Mouse (Mus musculus): ENCODE results near the gene Agxt. TPM values are rescaled to one million over a fixed set of nuclear protein-coding genes. Genes with fewer than 3 reads are reported as not detected.
A peak's percentile ranks its signal among the peaks of the same experiment; 100 is the strongest.

Agxt gene
- 0.27 TPM in 1 of 2 replicates, not detected in the other for polyA plus RNA-seq (2015; fragmentation: Nextera tagmentation; extraction: Ambion mirVana)

DNA sequence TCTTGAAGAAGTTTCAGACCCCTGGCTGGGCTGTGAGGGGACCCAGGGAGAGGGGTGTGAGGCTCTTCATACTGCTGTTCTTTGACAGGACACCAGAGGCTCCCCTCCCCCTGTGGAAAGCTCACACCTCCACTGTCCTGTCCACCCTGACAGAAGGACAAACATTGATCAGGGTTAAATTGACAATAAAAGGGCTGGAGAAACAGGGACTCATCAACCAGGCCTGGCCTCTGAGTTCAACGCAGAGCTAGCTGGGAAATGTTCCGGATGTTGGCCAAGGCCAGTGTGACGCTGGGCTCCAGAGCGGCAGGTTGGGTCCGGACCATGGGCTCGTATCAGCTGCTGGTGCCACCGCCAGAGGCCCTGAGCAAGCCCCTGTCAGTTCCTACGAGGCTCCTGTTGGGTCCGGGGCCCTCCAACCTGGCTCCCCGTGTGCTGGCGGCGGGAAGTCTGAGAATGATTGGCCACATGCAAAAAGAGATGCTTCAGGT, at the start of gene Agxt:
TSS of gene Agxt (plus strand) at position 205 of the 491 bp plus-strand sequence.
- H3K36me3 ChIP-seq: no peaks in the 10 kb centered on the region
- H3K27ac ChIP-seq (replicated peaks): no peak within 1 kb of the TSS
- peaks cover 48% of the 10 kb centered on the region for H3K27me3 ChIP-seq (replicated peaks)
- H3K4me1 ChIP-seq: peaks cover 7% of the 10 kb centered on the region
- H3K9me3 ChIP-seq: no peaks in the 10 kb centered on the region
- WGBS: 83% methylated on average over 12 of the region's 12 CpGs
- no peak within 1 kb of the TSS for H3K9ac ChIP-seq
- H3K4me2 ChIP-seq: no peak within 1 kb of the TSS
- H3K4me3 ChIP-seq: no peak within 1 kb of the TSS
- no peak for ATAC-seq (ENCODE audit: extremely low read depth, insufficient number of reproducible peaks, low FRiP score, low TSS enrichment)

DNA sequence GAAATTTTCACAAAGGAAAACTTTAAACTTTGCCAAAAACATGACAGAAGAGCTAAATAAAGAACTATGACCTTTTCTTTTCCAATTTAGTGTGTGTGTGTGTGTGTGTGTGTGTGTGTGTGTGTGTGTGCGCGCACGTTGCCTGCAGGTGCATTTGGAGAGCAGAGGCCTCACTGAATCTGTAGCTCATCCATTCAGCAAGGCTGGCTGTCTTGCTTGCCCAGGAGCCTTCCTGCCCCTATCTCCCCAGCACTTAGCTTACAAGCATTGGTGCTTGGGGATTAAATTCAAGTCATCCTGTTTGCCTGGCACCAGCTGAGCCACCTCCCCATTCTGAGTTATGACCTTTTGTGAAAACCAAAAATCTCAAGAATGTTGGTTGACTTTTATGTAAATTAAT, 42.5 kb upstream of the Agxt start:
- H3K9me3 ChIP-seq: no peaks in the 10 kb centered on the region
- no peak for ATAC-seq (ENCODE audit: extremely low read depth, insufficient number of reproducible peaks, low FRiP score, low TSS enrichment)
- no peak overlapping the region for H3K4me3 ChIP-seq
- H3K36me3 ChIP-seq: no peaks in the 10 kb centered on the region
- H3K4me1 ChIP-seq: no peaks in the 10 kb centered on the region
- H3K4me2 ChIP-seq: no peak overlapping the region
- H3K9ac ChIP-seq: no peak overlapping the region
- peaks cover 23% of the 10 kb centered on the region for H3K27me3 ChIP-seq (replicated peaks)
- 97% methylated on average over 3 of the region's 3 CpGs for WGBS
- no peak overlapping the region for H3K27ac ChIP-seq (replicated peaks)

DNA sequence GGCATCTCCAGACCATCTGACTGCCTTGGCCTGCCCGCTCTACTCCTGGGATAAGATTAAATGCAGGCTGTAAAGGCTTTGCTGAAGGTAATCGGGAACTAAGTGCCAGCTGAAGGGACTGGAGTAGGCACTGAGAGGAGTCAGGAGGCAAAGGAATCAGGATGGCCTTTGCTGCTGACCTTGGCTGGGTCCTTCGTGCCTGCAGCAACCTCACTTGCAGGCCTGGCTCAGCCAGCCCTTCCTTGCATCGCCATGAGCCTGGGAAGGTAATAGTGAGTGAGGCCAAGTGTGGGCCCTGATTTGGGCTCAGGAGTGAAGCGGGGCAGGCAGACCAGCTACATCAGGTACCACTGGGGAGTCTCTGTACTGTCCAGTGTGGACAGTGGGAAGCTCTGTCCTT, 36.1 kb upstream of the Agxt start:
- H3K36me3 ChIP-seq: no peaks in the 10 kb centered on the region
- 0 out of 2 replicates have a peak, but pooled peaks cover 3% of the 10 kb centered on the region for H3K9me3 ChIP-seq
- no peak overlapping the region for H3K9ac ChIP-seq
- H3K4me2 ChIP-seq: no peak overlapping the region
- no peak overlapping the region for H3K4me3 ChIP-seq
- no peak for ATAC-seq (ENCODE audit: extremely low read depth, insufficient number of reproducible peaks, low FRiP score, low TSS enrichment)
- H3K27me3 ChIP-seq (replicated peaks): peaks cover 86% of the 10 kb centered on the region
- no peak overlapping the region for H3K27ac ChIP-seq (replicated peaks)
- 75% methylated on average over 5 of the region's 5 CpGs for WGBS
- peaks cover 26% of the 10 kb centered on the region for H3K4me1 ChIP-seq

DNA sequence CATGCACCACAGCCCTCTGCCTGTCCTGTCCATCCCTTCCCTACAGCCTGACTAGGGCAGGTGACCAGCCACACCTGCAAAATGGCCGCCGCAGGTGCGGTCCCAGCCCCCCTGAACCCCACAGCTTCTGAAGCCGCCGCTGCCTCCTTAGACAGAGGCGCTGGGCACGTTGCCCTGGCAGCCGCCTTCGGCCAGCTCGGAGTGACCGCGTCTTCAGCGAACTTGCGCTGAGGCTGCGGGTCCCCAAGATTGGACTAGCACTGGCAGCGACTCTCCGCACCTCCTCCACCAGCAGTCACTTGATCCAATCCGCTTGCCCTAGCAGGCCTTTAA, 34.8 kb upstream of the Agxt start:
- ATAC-seq (ENCODE audit: extremely low read depth, insufficient number of reproducible peaks, low FRiP score, low TSS enrichment): no peak
- Histone ChIP-seq H3K9ac (peak overlapping the region; percentile 78), H3K27me3 (replicated peaks) (peaks cover 92% of the 10 kb centered on the region), H3K9me3 (0 out of 2 replicates have a peak, but pooled peaks cover 3% of the 10 kb centered on the region), H3K4me3 (peak overlapping the region; percentile 60), H3K4me1 (peaks cover 26% of the 10 kb centered on the region), H3K27ac (replicated peaks) (no peak overlapping the region), H3K36me3 (no peaks in the 10 kb centered on the region), H3K4me2 (peak overlapping the region; percentile 90)
- WGBS: 4% methylated on average over 18 of the region's 18 CpGs

DNA sequence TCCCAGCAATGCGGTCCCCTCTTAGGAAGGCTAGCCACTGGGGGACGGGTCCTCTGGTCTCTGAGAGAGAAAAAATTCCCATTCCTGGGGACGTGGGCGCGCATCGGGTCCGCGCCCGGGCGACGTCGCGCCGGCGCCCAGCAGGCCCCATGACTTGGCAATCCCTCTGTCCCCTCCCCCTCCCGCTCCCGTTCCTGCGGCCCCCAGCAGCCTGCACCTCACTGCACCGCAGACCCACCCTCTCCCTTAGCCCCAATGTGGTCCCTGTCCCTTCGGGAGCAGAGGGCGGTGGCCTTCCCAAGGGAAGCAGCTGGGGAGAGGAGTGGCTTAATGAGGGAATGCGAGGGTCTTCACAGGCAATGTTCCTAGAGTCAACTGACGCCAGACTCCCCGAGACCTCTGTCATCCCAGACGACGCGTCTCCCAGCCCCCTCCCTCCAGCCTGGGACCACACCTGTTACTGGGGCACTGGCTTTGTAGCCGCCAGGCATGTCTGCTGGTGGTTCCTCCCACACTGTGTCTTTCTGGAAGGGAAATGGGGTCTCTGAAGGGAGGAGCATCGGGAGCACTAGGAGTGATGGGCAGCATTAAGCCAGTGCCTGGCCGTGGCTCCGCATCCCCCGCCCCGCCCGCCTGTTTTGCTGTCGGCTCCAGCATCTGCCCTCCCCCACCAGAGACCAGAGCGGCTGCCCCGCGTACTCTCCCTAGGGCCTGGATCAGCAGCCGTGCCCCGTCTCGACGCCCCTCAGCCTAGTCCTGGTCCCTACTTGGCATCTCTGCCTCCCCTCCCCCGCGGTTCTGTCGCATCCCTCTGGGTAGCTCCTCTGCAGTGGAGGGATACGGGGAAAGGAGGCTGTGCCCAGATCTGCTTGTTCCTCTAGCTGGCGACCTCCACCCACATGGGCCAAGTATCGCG, 34.2 kb upstream of the Agxt start:
- H3K27ac ChIP-seq (replicated peaks): no peak overlapping the region
- H3K4me1 ChIP-seq: peaks cover 26% of the 10 kb centered on the region
- H3K9me3 ChIP-seq: 0 out of 2 replicates have a peak, but pooled peaks cover 3% of the 10 kb centered on the region
- H3K36me3 ChIP-seq: no peaks in the 10 kb centered on the region
- H3K9ac ChIP-seq: peak overlapping the region; percentile 78
- peaks cover 86% of the 10 kb centered on the region for H3K27me3 ChIP-seq (replicated peaks)
- WGBS: 1% methylated on average over 48 of the region's 49 CpGs
- 0 out of 2 replicates have a peak, but pooled peaks have one; percentile 52 for ATAC-seq (ENCODE audit: extremely low read depth, insufficient number of reproducible peaks, low FRiP score, low TSS enrichment)
- H3K4me3 ChIP-seq: peak overlapping the region; percentile 60
- H3K4me2 ChIP-seq: peak overlapping the region; percentile 90

DNA sequence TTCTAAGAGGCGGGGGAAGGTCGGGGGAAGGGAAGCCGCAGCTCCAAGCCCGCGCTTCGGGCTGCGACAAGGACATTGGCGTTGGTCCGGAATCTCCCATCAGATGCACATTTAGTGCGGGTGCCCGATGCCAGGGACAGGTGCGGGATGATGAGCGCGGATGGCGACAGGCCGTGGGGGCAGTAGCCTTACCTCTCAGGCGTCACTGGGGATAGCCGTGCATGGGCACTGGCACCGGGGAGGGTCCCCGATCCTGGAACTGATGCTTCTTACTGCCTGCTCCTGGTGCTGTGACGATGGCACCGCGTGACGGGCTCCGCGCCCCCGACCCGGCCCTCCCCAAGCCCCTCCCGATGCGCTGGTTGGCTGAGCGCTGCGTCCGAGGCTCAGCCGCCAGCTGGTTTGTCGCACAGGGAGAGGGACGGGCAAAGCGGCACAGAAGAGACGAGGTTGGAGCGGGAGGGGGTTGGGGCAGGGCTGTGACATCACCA, 33.4 kb upstream of the Agxt start, which contains the start of gene Kif1a:
TSS of gene Kif1a (minus strand) at position 381 of the 491 bp plus-strand sequence.
- WGBS: 1% methylated on average over 39 of the region's 39 CpGs
- no peak within 1 kb of the TSS for H3K27ac ChIP-seq (replicated peaks)

DNA sequence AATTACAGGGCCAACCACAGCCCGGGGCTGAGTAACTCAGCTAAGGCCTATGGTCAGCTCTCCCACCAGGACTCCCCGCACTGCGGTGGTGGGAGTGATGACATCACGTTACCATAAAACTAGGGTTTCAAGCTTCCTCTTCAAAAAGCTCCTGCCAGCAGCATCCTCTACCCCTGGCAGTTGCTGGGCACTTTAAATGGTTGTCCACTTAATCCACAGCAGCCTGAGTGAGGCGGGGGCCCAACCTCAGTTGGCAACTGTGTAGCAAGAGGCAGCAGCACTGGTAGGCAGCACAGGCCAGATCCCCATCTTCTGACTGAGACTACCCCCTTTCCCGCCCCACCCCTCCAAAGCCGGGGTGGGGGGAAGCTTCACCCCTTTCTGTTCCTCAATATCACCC, 32.3 kb upstream of the Agxt start:
- ATAC-seq (ENCODE audit: extremely low read depth, insufficient number of reproducible peaks, low FRiP score, low TSS enrichment): no peak
- Histone ChIP-seq H3K4me3 (no peak overlapping the region), H3K36me3 (no peaks in the 10 kb centered on the region), H3K27ac (replicated peaks) (no peak overlapping the region), H3K9ac (no peak overlapping the region), H3K9me3 (0 out of 2 replicates have a peak, but pooled peaks cover 3% of the 10 kb centered on the region), H3K27me3 (replicated peaks) (peaks cover 68% of the 10 kb centered on the region), H3K4me1 (peaks cover 26% of the 10 kb centered on the region), H3K4me2 (no peak overlapping the region)
- WGBS: 58% methylated on average over 7 of the region's 7 CpGs

More for the DNA sequence above, 33.4 kb upstream of the Agxt start, which contains the start of gene Kif1a:
- H3K4me1 ChIP-seq: peaks cover 26% of the 10 kb centered on the region
- H3K27me3 ChIP-seq (replicated peaks): peaks cover 78% of the 10 kb centered on the region
- H3K36me3 ChIP-seq: no peaks in the 10 kb centered on the region
- 0 out of 2 replicates have a peak, but pooled peaks cover 3% of the 10 kb centered on the region for H3K9me3 ChIP-seq
- peak within 1 kb of the TSS; percentile 90 for H3K4me2 ChIP-seq
- peak within 1 kb of the TSS; percentile 78 for H3K9ac ChIP-seq
- H3K4me3 ChIP-seq: peak within 1 kb of the TSS; percentile 60
- ATAC-seq (ENCODE audit: extremely low read depth, insufficient number of reproducible peaks, low FRiP score, low TSS enrichment): peak; percentile 56; the same call in 1 of the 2 replicates

DNA sequence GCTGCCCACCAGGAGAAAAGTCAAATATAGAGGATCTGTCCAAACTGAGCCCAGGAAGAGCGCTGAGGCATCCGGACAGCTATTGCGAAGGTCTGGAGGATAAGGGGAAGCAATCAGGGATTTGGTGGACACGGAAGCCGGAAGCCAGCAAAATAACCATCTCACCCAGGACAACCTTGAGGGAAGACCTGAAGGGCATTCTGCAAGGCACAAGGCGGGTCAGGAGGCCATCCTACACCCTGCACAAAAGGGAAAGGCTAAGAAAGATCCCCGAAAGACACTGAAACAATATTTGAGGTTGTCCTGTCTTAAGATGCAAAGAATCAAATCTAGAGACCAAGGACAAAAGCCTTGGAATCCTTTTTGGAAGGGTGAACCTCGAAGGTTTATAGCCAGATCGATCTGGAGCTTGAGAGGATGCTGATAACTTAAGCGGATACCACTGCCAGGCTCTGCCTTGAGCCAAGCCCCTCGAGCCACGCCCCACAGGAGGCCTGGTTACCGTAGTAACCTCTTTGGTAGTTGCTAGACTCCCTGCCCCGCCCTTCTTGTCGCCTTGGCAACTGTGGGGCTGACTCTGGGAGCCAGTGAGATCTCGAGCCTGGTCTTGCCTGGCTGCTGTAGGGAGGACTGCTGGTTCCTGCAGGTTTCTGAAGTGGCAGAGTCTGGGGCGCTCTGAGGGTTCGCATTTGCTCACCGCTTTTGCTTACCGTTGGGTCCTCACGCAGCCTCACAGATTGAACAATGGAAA, 20.2 kb upstream of the Agxt start:
- H3K9me3 ChIP-seq: peaks cover 7% of the 10 kb centered on the region
- no peak overlapping the region for H3K27ac ChIP-seq (replicated peaks)
- H3K4me1 ChIP-seq: peaks cover 7% of the 10 kb centered on the region; the same call in 1 of the 2 replicates
- H3K9ac ChIP-seq: peak overlapping the region; percentile 64
- peak overlapping the region; percentile 44 for H3K4me3 ChIP-seq
- 27% methylated on average over 21 of the region's 21 CpGs for WGBS
- H3K36me3 ChIP-seq: no peaks in the 10 kb centered on the region
- peaks cover 21% of the 10 kb centered on the region for H3K27me3 ChIP-seq (replicated peaks)
- no peak for ATAC-seq (ENCODE audit: extremely low read depth, insufficient number of reproducible peaks, low FRiP score, low TSS enrichment)
- H3K4me2 ChIP-seq: peak overlapping the region; percentile 70

DNA sequence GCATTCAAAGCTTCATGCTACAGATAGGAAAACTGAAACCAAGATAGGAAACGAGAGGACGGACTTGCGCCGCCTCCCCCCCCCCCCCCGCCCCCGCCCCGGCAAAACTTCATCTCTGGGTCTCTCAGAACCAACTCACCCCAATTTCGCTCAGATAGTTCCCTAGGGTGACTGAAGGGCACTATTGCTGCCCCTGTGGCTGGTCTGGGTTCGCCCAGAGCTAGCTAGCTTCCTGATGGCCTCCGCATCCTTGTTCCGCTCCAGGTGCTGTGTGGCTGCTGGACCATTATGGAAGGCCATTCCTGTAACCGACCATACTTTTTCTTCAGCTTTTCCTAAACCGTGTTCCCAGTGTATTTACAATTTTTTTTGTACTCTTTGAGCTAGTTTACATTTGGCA, 19.6 kb upstream of the Agxt start:
- H3K4me1 ChIP-seq: peaks cover 7% of the 10 kb centered on the region; the same call in 1 of the 2 replicates
- 33% methylated on average over 13 of the region's 13 CpGs for WGBS
- peak overlapping the region; percentile 70 for H3K4me2 ChIP-seq
- H3K27ac ChIP-seq (replicated peaks): no peak overlapping the region
- no peak for ATAC-seq (ENCODE audit: extremely low read depth, insufficient number of reproducible peaks, low FRiP score, low TSS enrichment)
- H3K27me3 ChIP-seq (replicated peaks): peaks cover 21% of the 10 kb centered on the region
- H3K9me3 ChIP-seq: peaks cover 7% of the 10 kb centered on the region
- H3K36me3 ChIP-seq: no peaks in the 10 kb centered on the region
- peak overlapping the region; percentile 44 for H3K4me3 ChIP-seq
- H3K9ac ChIP-seq: peak overlapping the region; percentile 64

DNA sequence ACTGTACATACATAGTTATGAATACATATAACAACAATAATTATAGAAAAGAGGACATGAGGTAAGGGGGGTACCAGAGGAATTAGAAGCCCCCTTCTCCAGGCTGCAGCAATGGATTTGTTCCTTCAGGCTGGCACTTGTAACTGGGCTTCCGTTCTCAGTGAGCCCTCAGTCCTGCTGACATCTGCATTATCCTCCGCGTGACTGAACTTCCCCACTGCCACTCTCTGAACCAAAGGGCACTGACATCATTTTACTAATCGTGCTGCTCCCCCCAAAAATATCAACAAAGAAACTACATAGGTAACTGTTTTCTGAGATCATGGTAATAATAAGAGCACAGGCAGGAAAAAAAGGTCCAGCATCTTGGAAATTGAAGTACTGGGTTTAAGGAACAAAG, 16.2 kb upstream of the Agxt start:
- peaks cover 7% of the 10 kb centered on the region; the same call in 1 of the 2 replicates for H3K4me1 ChIP-seq
- no peaks in the 10 kb centered on the region for H3K9me3 ChIP-seq
- H3K9ac ChIP-seq: no peak overlapping the region
- H3K27ac ChIP-seq (replicated peaks): no peak overlapping the region
- no peak for ATAC-seq (ENCODE audit: extremely low read depth, insufficient number of reproducible peaks, low FRiP score, low TSS enrichment)
- no peak overlapping the region for H3K4me2 ChIP-seq
- H3K36me3 ChIP-seq: no peaks in the 10 kb centered on the region
- peaks cover 13% of the 10 kb centered on the region for H3K27me3 ChIP-seq (replicated peaks)
- no peak overlapping the region for H3K4me3 ChIP-seq
- 43% methylated on average over 4 of the region's 4 CpGs for WGBS

Measured in heart, embryonic 13.5 days (tissue).